Mouse (Mus musculus) intestine, embryonic 15.5 days (tissue): ENCODE data around the gene Scimp. TPM values are rescaled to one million over a fixed set of nuclear protein-coding genes. Genes with fewer than 3 reads are reported as not detected.

Source experiments
- ATAC-seq: fragments of 200-750 bp; cut with Nextera tagmentation; 2 replicates; pipeline ENCODE4 v1.8.0; 2017; ENCODE audit warnings: moderate TSS enrichment, moderate library complexity
- H3K27ac ChIP-seq: fragments of 300-500 bp; sonication (generic); 2 replicates; pipeline ENCODE4 v1.5.1; 2015; ENCODE audit warnings: mild to moderate bottlenecking, inconsistent platforms
- H3K27me3 ChIP-seq: fragments of 300-500 bp; sonication (generic); replicated peaks from 2 replicates; pipeline ENCODE4 v1.6.1; 2015; ENCODE audit warnings: inconsistent platforms
- H3K36me3 ChIP-seq: fragments of 300-500 bp; sonication (generic); 2 replicates; pipeline ENCODE4 v1.6.1; 2015; ENCODE audit warnings: inconsistent platforms
- H3K4me1 ChIP-seq: fragments of 300-500 bp; sonication (generic); replicated peaks from 2 replicates; pipeline ENCODE4 v1.6.1; 2015; ENCODE audit warnings: inconsistent platforms
- H3K4me2 ChIP-seq: fragments of 300-500 bp; sonication (generic); replicated peaks from 2 replicates; pipeline ENCODE4 v1.6.1; 2015; ENCODE audit warnings: mild to moderate bottlenecking, inconsistent platforms
- H3K4me3 ChIP-seq: fragments of 300-500 bp; sonication (generic); replicated peaks from 2 replicates; pipeline ENCODE4 v1.5.1; 2015; ENCODE audit warnings: inconsistent platforms
- H3K9ac ChIP-seq: fragments of 300-500 bp; sonication (generic); 2 replicates; pipeline ENCODE4 v1.6.1; 2015; ENCODE audit warnings: inconsistent platforms
- H3K9me3 ChIP-seq: fragments of 300-500 bp; sonication (generic); 2 replicates; pipeline ENCODE4 v1.6.1; 2016; ENCODE audit warnings: inconsistent platforms
- WGBS: fragments of 180-500 bp; shearing (Covaris S2); methylation state at CpG from one replicate; pipeline ENCODE4 v1.1.7; 2015; 5-methylcytosine and 5-hydroxymethylcytosine counted together
- polyA plus RNA-seq: library from polyadenylated mRNA; unstranded; fragments of >200 nt; fragmentation: Nextera tagmentation; extraction: Ambion mirVana; gene quantifications from 2 replicates; pipeline ENCODE4 v1.2.1, GENCODE M21; 2015

The Scimp gene
- polyA plus RNA-seq, 1 experiment from 2014 or later, result 0.70 TPM

DNA sequence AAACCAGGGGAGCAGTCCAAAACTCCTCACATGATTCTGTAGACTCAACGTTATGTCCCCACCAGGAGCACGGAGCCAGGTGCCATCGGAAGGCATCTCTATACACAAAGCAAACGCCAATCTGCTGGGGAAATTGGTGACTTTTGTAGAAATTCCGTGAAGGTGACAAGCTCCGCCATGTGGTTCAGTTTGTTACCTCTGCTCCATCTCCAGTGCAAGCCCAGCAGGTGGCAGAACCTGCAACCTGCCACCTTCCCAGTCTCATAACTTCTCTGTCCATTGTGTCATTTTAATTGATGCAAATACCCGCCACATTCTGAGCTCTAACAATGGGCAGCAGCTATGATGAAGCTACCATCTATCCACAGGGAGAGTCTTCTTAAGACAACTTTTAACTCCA, 57.4 kb downstream of the Scimp start:
- H3K36me3 ChIP-seq, result no peaks in the 10 kb centered on the region
- ATAC-seq, result no peak
- no peak overlapping the region for H3K4me2 ChIP-seq
- H3K4me3 ChIP-seq, result no peak overlapping the region
- H3K9ac ChIP-seq, result no peak overlapping the region
- H3K27me3 ChIP-seq, result no peaks in the 10 kb centered on the region
- 51% methylated on average over 7 of the region's 7 CpGs for WGBS
- 0 out of 2 replicates have a peak, but pooled peaks cover 3% of the 10 kb centered on the region for H3K4me1 ChIP-seq
- no peaks in the 10 kb centered on the region for H3K9me3 ChIP-seq
- peak overlapping the region; percentile 25; the same call in 1 of the 2 replicates for H3K27ac ChIP-seq

DNA sequence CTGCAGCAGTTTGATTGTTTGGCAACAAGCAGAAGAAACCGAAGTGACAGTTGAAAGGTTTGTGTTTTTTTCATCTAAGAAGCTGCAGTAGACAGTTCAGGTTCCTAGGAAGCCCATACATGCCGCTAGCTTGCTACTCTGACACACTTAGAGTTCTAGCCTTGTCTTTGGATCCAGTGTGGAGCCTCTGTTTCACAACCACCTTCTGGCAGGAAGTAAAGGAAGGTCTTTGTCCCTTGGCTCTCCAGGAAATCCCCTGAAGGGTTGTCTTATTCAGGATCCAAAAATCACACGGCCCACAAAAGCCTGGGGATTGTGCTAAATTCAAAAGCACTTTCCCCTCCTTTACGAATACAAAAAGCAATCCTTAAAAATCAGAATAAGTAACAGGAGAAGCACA, 57.9 kb downstream of the Scimp start:
- no peaks in the 10 kb centered on the region for H3K27me3 ChIP-seq
- H3K4me3 ChIP-seq, result no peak overlapping the region
- no peak overlapping the region for H3K4me2 ChIP-seq
- peak overlapping the region; percentile 12; the same call in 1 of the 2 replicates for H3K9ac ChIP-seq
- WGBS, result 65% methylated on average over 4 of the region's 4 CpGs
- H3K9me3 ChIP-seq, result no peaks in the 10 kb centered on the region
- no peak for ATAC-seq
- peak overlapping the region; percentile 25; the same call in 1 of the 2 replicates for H3K27ac ChIP-seq
- 0 out of 2 replicates have a peak, but pooled peaks cover 3% of the 10 kb centered on the region for H3K4me1 ChIP-seq
- no peaks in the 10 kb centered on the region for H3K36me3 ChIP-seq

DNA sequence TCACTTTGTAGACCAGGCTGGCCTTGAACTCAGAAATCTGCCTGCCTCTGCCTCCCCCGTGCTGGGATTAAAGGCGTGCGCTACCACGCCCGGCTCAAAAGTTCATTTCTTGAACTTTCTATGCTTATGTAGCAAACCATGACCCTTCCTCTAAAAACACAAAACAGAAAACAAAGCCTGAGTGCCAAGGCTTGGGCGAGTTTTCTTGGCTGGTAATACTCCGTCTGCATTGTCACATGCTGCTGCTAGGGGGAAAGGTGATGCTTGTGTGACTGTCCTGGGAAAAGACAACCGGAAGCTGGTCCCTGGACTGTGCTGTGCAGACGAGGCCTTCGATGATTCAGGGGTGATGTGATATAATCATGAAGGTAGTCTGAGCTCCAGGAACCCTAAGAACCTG, 59.2 kb downstream of the Scimp start:
- no peak; the same call in 1 of the 2 replicates for ATAC-seq
- Histone ChIP-seq H3K4me1 (0 out of 2 replicates have a peak, but pooled peaks cover 3% of the 10 kb centered on the region), H3K27ac (peak overlapping the region; percentile 65), H3K9ac (no peak overlapping the region), H3K4me2 (no peak overlapping the region), H3K4me3 (no peak overlapping the region), H3K27me3 (no peaks in the 10 kb centered on the region), H3K36me3 (no peaks in the 10 kb centered on the region), H3K9me3 (no peaks in the 10 kb centered on the region)
- 81% methylated on average over 10 of the region's 10 CpGs for WGBS

DNA sequence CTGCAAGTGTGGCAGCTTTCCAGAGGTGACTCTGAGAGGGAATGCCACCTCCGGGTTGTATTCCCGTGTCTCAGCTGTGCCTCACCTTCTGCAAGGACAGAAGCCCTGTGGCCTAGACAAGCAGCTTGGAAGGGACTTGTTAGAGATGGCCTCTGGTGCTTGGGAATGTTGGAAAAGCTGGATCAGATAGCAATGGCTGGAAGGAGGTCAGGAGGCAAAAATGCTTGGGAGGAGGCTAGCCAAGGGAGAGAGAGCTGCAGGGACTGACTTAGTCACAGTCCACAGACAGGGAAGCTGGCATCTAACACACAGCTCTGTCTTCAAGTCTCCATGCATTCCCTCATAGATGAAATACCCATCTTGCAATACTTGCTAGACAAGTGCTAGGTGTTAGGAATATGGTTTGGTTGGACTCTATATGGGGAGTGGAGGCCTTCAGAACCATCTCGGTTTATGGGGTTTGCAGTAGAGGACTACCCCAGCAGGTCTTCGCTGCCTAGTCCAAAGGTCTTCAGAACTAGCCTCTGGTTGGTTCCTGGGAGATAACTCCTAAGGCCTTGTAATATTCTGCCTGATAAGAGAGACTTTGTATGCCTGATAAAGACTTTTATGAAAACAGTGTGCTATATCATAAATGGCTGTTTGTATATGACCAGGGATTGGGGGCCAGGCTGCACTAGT, 59.9 kb downstream of the Scimp start:
- Histone ChIP-seq H3K9ac (no peak overlapping the region), H3K4me1 (0 out of 2 replicates have a peak, but pooled peaks cover 3% of the 10 kb centered on the region), H3K4me3 (no peak overlapping the region), H3K27ac (peak overlapping the region; percentile 87), H3K4me2 (0 out of 2 replicates have a peak overlapping the region, but pooled peaks have one; percentile 15), H3K27me3 (no peaks in the 10 kb centered on the region), H3K36me3 (no peaks in the 10 kb centered on the region), H3K9me3 (no peaks in the 10 kb centered on the region)
- peak; percentile 94 for ATAC-seq
- WGBS, result 58% methylated on average over 4 of the region's 4 CpGs

DNA sequence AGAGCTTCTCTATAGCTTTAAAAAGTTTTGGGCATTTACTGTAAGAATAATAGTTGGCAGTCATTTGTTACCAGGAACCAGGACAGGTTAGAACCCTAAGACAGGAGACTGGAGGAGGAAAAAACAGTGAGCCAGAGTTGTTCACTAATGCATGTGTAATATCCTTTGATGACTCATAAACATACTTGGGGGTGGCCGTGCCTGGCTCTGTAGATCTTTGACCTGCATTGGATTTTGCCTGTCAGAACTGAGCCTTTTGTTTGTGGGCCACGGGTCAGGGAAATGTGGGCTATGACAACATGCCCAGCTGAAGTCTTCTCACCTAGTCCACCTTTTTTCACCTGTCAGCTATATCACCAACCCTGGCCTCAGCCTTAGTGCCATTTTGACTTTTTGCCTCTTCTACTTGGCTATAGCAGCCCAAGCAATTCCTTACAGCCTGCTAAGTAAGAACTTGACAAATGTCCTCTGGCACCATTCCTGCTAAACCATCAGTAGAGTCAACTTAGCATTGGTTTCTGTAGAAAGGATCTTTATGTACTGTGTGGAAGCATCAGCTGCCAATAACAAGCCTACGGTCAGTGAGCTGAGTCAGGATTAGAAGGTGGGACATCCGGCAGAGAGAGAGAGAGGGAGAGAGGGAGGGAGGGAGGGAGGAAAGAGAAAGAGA, 64.4 kb downstream of the Scimp start:
- no peaks in the 10 kb centered on the region for H3K9me3 ChIP-seq
- no peak overlapping the region for H3K27ac ChIP-seq
- H3K36me3 ChIP-seq, result no peaks in the 10 kb centered on the region
- 0 out of 2 replicates have a peak, but pooled peaks cover 3% of the 10 kb centered on the region for H3K4me1 ChIP-seq
- H3K27me3 ChIP-seq, result no peaks in the 10 kb centered on the region
- 72% methylated on average over 4 of the region's 4 CpGs for WGBS
- H3K9ac ChIP-seq, result no peak overlapping the region
- peak; percentile 26; the same call in 1 of the 2 replicates for ATAC-seq
- H3K4me3 ChIP-seq, result no peak overlapping the region
- H3K4me2 ChIP-seq, result no peak overlapping the region

DNA sequence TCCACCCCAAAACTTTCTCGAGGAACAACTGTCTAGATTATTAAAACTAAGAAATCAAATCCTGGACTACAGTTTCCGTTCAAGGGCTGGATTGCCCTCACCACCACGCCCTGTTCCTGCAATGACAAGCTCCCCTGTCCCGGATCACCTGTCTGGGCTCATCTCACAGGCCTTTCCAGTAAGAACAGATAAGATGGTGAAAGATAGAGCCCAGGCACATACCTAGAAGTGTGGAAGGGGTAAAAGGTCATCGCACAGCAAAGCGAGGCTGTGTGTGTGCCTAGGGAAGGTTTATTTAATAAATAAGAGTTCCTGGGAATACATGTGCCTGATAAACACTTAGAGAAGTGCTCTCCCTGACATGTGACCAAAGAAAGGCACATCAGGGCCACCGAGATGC, 66.8 kb downstream of the Scimp start:
- Histone ChIP-seq H3K36me3 (no peaks in the 10 kb centered on the region), H3K27me3 (no peaks in the 10 kb centered on the region), H3K9me3 (no peaks in the 10 kb centered on the region), H3K9ac (no peak overlapping the region), H3K4me2 (no peak overlapping the region), H3K4me3 (no peak overlapping the region), H3K4me1 (0 out of 2 replicates have a peak, but pooled peaks cover 3% of the 10 kb centered on the region), H3K27ac (no peak overlapping the region)
- 60% methylated on average over 7 of the region's 7 CpGs for WGBS
- ATAC-seq, result peak; percentile 44; the same call in 1 of the 2 replicates

DNA sequence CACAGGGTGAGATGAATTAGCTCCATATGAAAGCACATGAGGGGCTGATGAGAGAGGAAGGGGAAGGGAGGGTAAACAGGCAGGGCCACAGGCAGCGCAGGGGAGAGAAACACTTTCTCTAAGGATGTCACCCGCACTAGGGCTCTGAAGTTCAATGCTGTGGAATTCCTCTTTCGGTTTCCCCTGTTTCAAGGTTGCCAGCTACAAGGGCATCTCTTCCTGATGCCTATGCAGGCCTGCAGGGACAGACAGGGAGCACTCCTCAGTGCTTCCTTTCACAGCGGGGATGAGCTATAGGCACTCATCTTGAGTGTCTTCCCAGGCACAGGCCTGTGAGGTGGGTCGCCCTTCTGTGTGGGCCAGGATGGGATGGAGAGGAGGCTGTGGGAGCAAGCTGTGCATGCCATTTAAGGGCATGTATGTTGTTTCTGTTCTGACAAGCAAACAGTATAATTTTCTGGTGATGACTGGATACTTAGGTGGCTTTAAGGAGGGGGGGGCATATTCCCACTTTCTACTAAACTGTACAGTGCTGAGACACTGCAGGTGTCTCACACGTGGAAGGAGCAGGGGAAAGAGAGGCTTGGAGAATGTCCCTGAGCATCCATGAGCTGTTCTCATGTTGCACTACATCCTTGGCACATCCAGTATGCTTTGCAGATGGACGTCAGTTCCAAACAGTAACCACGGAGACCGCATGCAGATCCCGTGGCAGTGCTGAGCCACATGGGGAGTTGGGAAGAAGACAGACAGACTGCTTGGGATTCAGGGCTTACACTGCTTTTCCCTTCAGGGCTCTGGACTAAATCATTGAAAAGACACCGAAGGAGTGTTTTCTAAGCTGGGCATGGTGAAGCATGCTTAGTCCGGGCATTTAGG, 69.6 kb downstream of the Scimp start:
- whole genome bisulfite sequencing, result 80% methylated on average over 12 of the region's 12 CpGs
- no peak for ATAC-seq
- no peaks in the 10 kb centered on the region for H3K36me3 ChIP-seq
- H3K4me2 ChIP-seq, result no peak overlapping the region
- 0 out of 2 replicates have a peak, but pooled peaks cover 3% of the 10 kb centered on the region for H3K4me1 ChIP-seq
- no peak overlapping the region for H3K9ac ChIP-seq
- H3K27me3 ChIP-seq, result no peaks in the 10 kb centered on the region
- no peaks in the 10 kb centered on the region for H3K9me3 ChIP-seq
- H3K4me3 ChIP-seq, result no peak overlapping the region
- no peak overlapping the region for H3K27ac ChIP-seq

DNA sequence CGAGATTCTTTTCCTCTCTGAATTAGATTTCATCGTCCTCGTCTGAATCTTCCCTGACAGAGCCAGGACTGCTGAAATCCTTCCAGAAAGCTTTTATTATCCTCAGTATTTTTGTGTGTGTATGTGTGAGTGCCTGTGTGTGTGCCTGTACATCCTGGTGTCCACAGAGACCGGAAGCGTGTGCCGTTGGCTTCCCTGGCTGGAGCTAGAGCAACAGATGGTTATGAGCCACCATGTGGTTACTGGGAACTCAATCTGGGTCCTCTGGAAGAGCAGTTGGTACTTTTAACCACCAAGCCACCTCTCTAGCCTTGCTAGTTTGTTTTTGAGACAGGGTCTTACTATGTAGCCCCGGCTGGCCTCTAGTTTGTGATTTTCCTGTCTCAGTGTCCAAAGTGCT, 70.3 kb downstream of the Scimp start:
- no peak overlapping the region for H3K4me3 ChIP-seq
- no peak overlapping the region for H3K9ac ChIP-seq
- H3K9me3 ChIP-seq, result no peaks in the 10 kb centered on the region
- whole genome bisulfite sequencing, result 82% methylated on average over 7 of the region's 7 CpGs
- H3K36me3 ChIP-seq, result no peaks in the 10 kb centered on the region
- H3K4me1 ChIP-seq, result 0 out of 2 replicates have a peak, but pooled peaks cover 3% of the 10 kb centered on the region
- H3K27ac ChIP-seq, result no peak overlapping the region
- H3K27me3 ChIP-seq, result no peaks in the 10 kb centered on the region
- H3K4me2 ChIP-seq, result no peak overlapping the region
- ATAC-seq, result no peak

DNA sequence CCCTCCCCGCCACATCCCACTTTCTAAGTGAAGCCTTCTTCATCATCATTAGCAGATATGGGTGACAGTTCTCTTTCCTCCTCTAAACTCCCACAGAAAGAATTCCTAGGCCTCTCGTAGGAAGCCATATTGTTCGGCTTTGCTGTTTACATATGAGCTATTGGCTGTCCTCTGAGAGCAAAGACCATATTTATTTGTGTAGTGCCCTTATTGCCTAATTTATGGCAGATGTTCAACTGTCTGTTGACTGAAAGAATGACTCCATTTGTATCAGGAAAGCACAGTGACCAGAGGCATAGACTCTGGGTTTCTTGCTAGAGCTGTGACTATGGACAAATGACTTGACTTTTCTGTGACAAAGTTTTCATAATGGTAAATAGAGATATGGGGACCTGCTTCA, 70.8 kb downstream of the Scimp start:
- no peaks in the 10 kb centered on the region for H3K36me3 ChIP-seq
- H3K4me2 ChIP-seq, result no peak overlapping the region
- no peak overlapping the region for H3K4me3 ChIP-seq
- H3K9me3 ChIP-seq, result no peaks in the 10 kb centered on the region
- no peaks in the 10 kb centered on the region for H3K27me3 ChIP-seq
- no peak overlapping the region for H3K27ac ChIP-seq
- no peak overlapping the region for H3K9ac ChIP-seq
- 78% methylated on average over 3 of the region's 3 CpGs for WGBS
- 0 out of 2 replicates have a peak, but pooled peaks cover 3% of the 10 kb centered on the region for H3K4me1 ChIP-seq
- ATAC-seq, result no peak

Other genes starting within 250 kb of the Scimp start
- gene Mink1, start 249.7 kb downstream of the Scimp start, polyA plus RNA-seq, result 11.8 and 12.7 TPM in 2 replicates
- gene 4930544D05Rik, start 196.7 kb downstream of the Scimp start, polyA plus RNA-seq, result not detected in 2 replicates
- gene Chrne, start 193.4 kb downstream of the Scimp start, polyA plus RNA-seq, result not detected in 2 replicates
- 0.21 and 0.24 TPM in 2 replicates for gene Gp1ba, start 173.5 kb downstream of the Scimp start, polyA plus RNA-seq
- 106 and 107 TPM in 2 replicates for gene Rnf167, start 165.4 kb downstream of the Scimp start, polyA plus RNA-seq
- 171 and 180 TPM in 2 replicates for gene Slc25a11, start 165.1 kb downstream of the Scimp start, polyA plus RNA-seq
- 2,127 and 2,325 TPM in 2 replicates for gene Pfn1, start 157.9 kb downstream of the Scimp start, polyA plus RNA-seq
- gene Eno3, start 155.4 kb downstream of the Scimp start, polyA plus RNA-seq, result 12.1 and 15.6 TPM in 2 replicates
- gene Spag7, start 143.2 kb downstream of the Scimp start, polyA plus RNA-seq, result 132 and 154 TPM in 2 replicates
- gene Camta2, start 124.5 kb downstream of the Scimp start, polyA plus RNA-seq, result 12.1 and 13.5 TPM in 2 replicates
- 1.4 and 1.5 TPM in 2 replicates for gene Inca1, start 112.4 kb downstream of the Scimp start, polyA plus RNA-seq
- gene Kif1c, start 112.0 kb downstream of the Scimp start, polyA plus RNA-seq, result 4.4 TPM in 2 replicates
- gene Zfp3, start 48.4 kb downstream of the Scimp start, polyA plus RNA-seq, result 5.3 and 6.2 TPM in 2 replicates
- 51.4 and 53.9 TPM in 2 replicates for gene Rabep1, start 32.2 kb upstream of the Scimp start, polyA plus RNA-seq
- 100 and 104 TPM in 2 replicates for gene Nup88, start 157.4 kb upstream of the Scimp start, polyA plus RNA-seq
- 63.3 and 66.7 TPM in 2 replicates for gene Rpain, start 157.6 kb upstream of the Scimp start, polyA plus RNA-seq
- gene C1qbp, start 170.4 kb upstream of the Scimp start, polyA plus RNA-seq, result 360 and 393 TPM in 2 replicates
- gene Dhx33, start 191.9 kb upstream of the Scimp start, polyA plus RNA-seq, result 15.0 and 16.0 TPM in 2 replicates
- gene Mis12, start 207.0 kb upstream of the Scimp start, polyA plus RNA-seq, result 34.3 and 35.5 TPM in 2 replicates
- gene Derl2, start 207.3 kb upstream of the Scimp start, polyA plus RNA-seq, result 63.4 and 71.8 TPM in 2 replicates
- 67.9 and 76.7 TPM in 2 replicates for gene 6330403K07Rik, start 220.9 kb upstream of the Scimp start, polyA plus RNA-seq